Mouse (Mus musculus) kidney, postnatal 10 days (tissue): ENCODE data around the gene Ilf2.

ENCODE experiments used
- DNase-seq: peaks from one replicate; pipeline ENCODE4 v3.0.0; 2021; ENCODE audit warnings: mixed read lengths

Gene Ilf2

GRCm38 (mm10) chr3:90464552-90465080 lies 11.3 kb upstream of the Ilf2 start:
- DNase-seq: peak; percentile 54

- peak; percentile 54 for DNase-seq
These were observed 10.7 kb upstream of the Ilf2 start for GRCm38 (mm10) chr3:90465081-90465685.

- peak; percentile 78 for DNase-seq
These were observed 10.1 kb upstream of the Ilf2 start, which contains the start of gene Npr1 for GRCm38 (mm10) chr3:90465686-90466310. TSS of gene Npr1 (minus strand) at chr3:90465866.

GRCm38 (mm10) chr3:90466311-90466766 lies 9.6 kb upstream of the Ilf2 start:
- peak; percentile 77 for DNase-seq

GRCm38 (mm10) chr3:90467618-90468300 lies 8.2 kb upstream of the Ilf2 start:
- DNase-seq: no peak

- DNase-seq: peak; percentile 68
These were observed 3.7 kb upstream of the Ilf2 start for GRCm38 (mm10) chr3:90472213-90472612.

GRCm38 (mm10) chr3:90475151-90475830 lies 635 bp upstream of the Ilf2 start:
- DNase-seq: no peak

- no peak for DNase-seq
These were observed 11.1 kb downstream of the Ilf2 start for GRCm38 (mm10) chr3:90486998-90487397.

- DNase-seq: no peak
These were observed 12.7 kb downstream of the Ilf2 start for GRCm38 (mm10) chr3:90488576-90488975.

- peak; percentile 98 for DNase-seq
These were observed 14.8 kb downstream of the Ilf2 start, which contains the start of gene Snapin for GRCm38 (mm10) chr3:90490696-90491256. TSS of gene Snapin (minus strand) at chr3:90491033.

GRCm38 (mm10) chr3:90491350-90491749 lies 15.4 kb downstream of the Ilf2 start:
- peak; percentile 55 for DNase-seq

GRCm38 (mm10) chr3:90493831-90494540 lies 18.1 kb downstream of the Ilf2 start:
- DNase-seq: no peak

- no peak for DNase-seq
These were observed 20.1 kb downstream of the Ilf2 start for GRCm38 (mm10) chr3:90495850-90496525.

- DNase-seq: no peak
These were observed 21.7 kb downstream of the Ilf2 start for GRCm38 (mm10) chr3:90497597-90497996.

- no peak for DNase-seq
These were observed 27.5 kb downstream of the Ilf2 start for GRCm38 (mm10) chr3:90503444-90503843.

- no peak for DNase-seq
These were observed 29.3 kb downstream of the Ilf2 start for GRCm38 (mm10) chr3:90505216-90505615.

GRCm38 (mm10) chr3:90506362-90506761 lies 30.4 kb downstream of the Ilf2 start:
- no peak for DNase-seq

GRCm38 (mm10) chr3:90508287-90508949 lies 32.5 kb downstream of the Ilf2 start:
- DNase-seq: no peak

- DNase-seq: peak; percentile 100
These were observed 33.2 kb downstream of the Ilf2 start, which contains the start of gene Chtop for GRCm38 (mm10) chr3:90508950-90509746. TSS of gene Chtop (minus strand) at chr3:90509498.

- no peak for DNase-seq
These were observed 33.8 kb downstream of the Ilf2 start for GRCm38 (mm10) chr3:90509747-90510123.
